ENCODE assay signal across 11 mouse cellular contexts in the genomic region with DNA sequence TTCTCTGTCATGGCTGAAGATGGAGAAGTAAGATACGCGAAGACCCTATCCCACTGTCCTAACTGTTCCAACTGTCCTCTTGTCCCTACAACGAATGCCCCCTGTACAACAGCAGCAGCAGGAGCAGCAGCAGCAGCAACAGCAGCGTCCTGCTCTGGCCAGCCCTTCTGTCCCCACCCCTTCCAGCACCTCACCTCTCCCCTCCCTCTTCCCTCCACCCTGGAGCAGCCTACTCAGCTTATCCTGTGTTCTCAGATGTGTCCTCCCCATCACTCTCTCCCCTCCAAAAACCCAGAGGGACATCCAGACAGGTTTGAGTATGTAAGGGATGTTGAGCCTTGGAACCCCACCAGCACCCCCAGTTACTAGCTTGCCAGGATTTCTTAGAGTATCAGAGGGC. TPM values are rescaled to one million over a fixed set of nuclear protein-coding genes. Genes with fewer than 3 reads are reported as not detected.
A peak's percentile ranks its signal among the peaks of the same experiment; 100 is the strongest.
DNase-seq lines count a peak whose midpoint lies in the region; ATAC-seq and TF ChIP-seq lines count a peak whose summit lies in the region.
"Had no signal": no experiment of that assay in that cellular context is flagged by ENCODE, and none has a peak within 500 bp of the region (broad histone marks: within the 10 kb centered on the region; RNA-seq: fewer than 3 reads in every experiment).

Gene Cnmd (minus strand): TSS at position 170 of the 400 bp plus-strand sequence.

- 52% methylated on average over 4 of the region's 4 CpGs for WGBS in heart, embryonic 12.5 days
- 59% methylated on average over 4 of the region's 4 CpGs for WGBS in heart, adult 2 months
- whole genome bisulfite sequencing in liver, embryonic 14.5 days (ENCODE audit: insufficient replicate concordance): 54% methylated on average over 4 of the region's 4 CpGs

- no peaks in the 10 kb centered on the region for H3K79me2 ChIP-seq in heart, adult 2 months (replicated peaks; ENCODE audit: control insufficient read depth, insufficient read depth, low read length)

- H3K4me2 ChIP-seq in heart, embryonic 12.5 days: peak within 1 kb of the TSS; percentile 68
- peak within 1 kb of the TSS; percentile 25; the same call in 1 of the 2 replicates for H3K4me2 ChIP-seq in liver, embryonic 14.5 days (ENCODE audit: low read depth)

- H3K36me3 ChIP-seq in heart, embryonic 12.5 days: no peaks in the 10 kb centered on the region
- no peaks in the 10 kb centered on the region for H3K36me3 ChIP-seq in heart, adult 2 months (ENCODE audit: control insufficient read depth, insufficient read depth, low read length)
- no peaks in the 10 kb centered on the region for H3K36me3 ChIP-seq in liver, embryonic 14.5 days (replicated peaks; ENCODE audit: control insufficient read depth, insufficient read depth, low read depth)

- no peaks in the 10 kb centered on the region for H3K9me3 ChIP-seq in heart, embryonic 12.5 days (replicated peaks)
- no peaks in the 10 kb centered on the region for H3K9me3 ChIP-seq in liver, embryonic 14.5 days (ENCODE audit: control insufficient read depth, low read length)

- TF ChIP-seq POLR2A in heart, adult 2 months (IDR thresholded peaks at IDR 0.05; ENCODE audit: insufficient read depth, low read depth, low read length): no peak

- intact Hi-C loops in heart, adult 2 months (cut with DNase I): no loop called here
- intact Hi-C loops in left cerebral cortex, postnatal 14 days (cut with DNase I): no loop called here

- TF ChIP-seq EP300 in heart, adult 2 months (IDR thresholded peaks at IDR 0.05; ENCODE audit: insufficient read depth, low read depth, low read length): no peak
- no peak for TF ChIP-seq EP300 in liver, embryonic 14.5 days (IDR thresholded peaks at IDR 0.05; ENCODE audit: low read depth)

- H3K9ac ChIP-seq in heart, embryonic 12.5 days: no peak within 1 kb of the TSS
- H3K9ac ChIP-seq in heart, adult 2 months (ENCODE audit: low read depth, low read length): no peak within 1 kb of the TSS
- H3K9ac ChIP-seq in liver, embryonic 14.5 days (replicated peaks): no peak within 1 kb of the TSS

- H3K27ac ChIP-seq in heart, embryonic 12.5 days (ENCODE audit: poor library complexity, severe bottlenecking): no peak within 1 kb of the TSS
- H3K27ac ChIP-seq in heart, adult 2 months: no peak within 1 kb of the TSS
- H3K27ac ChIP-seq in liver, embryonic 14.5 days: no peak within 1 kb of the TSS

- no peak for DNase-seq in heart, adult 2 months
- no peak for DNase-seq in thymus, postnatal 0 days (ENCODE audit: low spot score)
- DNase-seq in thymus, postnatal 4 days: no peak
- no peak for DNase-seq in liver, embryonic 14.5 days (ENCODE audit: low read depth in 3 of 3, low spot score in 3 of 3)
- no peak for DNase-seq in left cerebral cortex, postnatal 14 days (ENCODE audit: low spot score in 2 of 2)
- DNase-seq in spleen, postnatal 36 days (ENCODE audit: low spot score in 2 of 2): no peak

- no peak for TF ChIP-seq CTCF in heart, adult 2 months (IDR thresholded peaks at IDR 0.05)
- no peak for TF ChIP-seq CTCF in liver, embryonic 14.5 days (IDR thresholded peaks at IDR 0.05; ENCODE audit: low read depth)

- H3K27me3 ChIP-seq in heart, embryonic 12.5 days (replicated peaks): peaks cover 16% of the 10 kb centered on the region
- no peaks in the 10 kb centered on the region for H3K27me3 ChIP-seq in heart, adult 2 months (ENCODE audit: control insufficient read depth, insufficient read depth, low read length)
- no peaks in the 10 kb centered on the region for H3K27me3 ChIP-seq in liver, embryonic 14.5 days (ENCODE audit: control insufficient read depth, insufficient read depth, low read length)

- 0 out of 2 replicates have a peak, but pooled peaks have one; percentile 6 for ATAC-seq in heart, embryonic 12.5 days (ENCODE audit: insufficient number of reproducible peaks, low FRiP score)
- ATAC-seq in liver, embryonic 14.5 days (ENCODE audit: insufficient read depth): no peak
- ATAC-seq in monocyte, adult 5-6 weeks (replicated peaks; ENCODE audit: insufficient number of reproducible peaks, low FRiP score, low TSS enrichment, poor library complexity, severe bottlenecking): no peak

- H3K4me3 ChIP-seq in heart, embryonic 12.5 days: peak within 1 kb of the TSS; percentile 35
- no peak within 1 kb of the TSS for H3K4me3 ChIP-seq in heart, adult 2 months
- no peak within 1 kb of the TSS for H3K4me3 ChIP-seq in liver, embryonic 14.5 days (ENCODE audit: insufficient read depth in 1 of 2, low read depth in 2 of 2, low read length in 2 of 2)

- peaks cover 4% of the 10 kb centered on the region for H3K4me1 ChIP-seq in heart, embryonic 12.5 days (replicated peaks)
- H3K4me1 ChIP-seq in heart, adult 2 months (ENCODE audit: control insufficient read depth, insufficient read depth, low read length): no peaks in the 10 kb centered on the region; the same call in 1 of the 2 replicates
- no peaks in the 10 kb centered on the region for H3K4me1 ChIP-seq in liver, embryonic 14.5 days (replicated peaks; ENCODE audit: control insufficient read depth in 2 of 2, insufficient read depth in 2 of 2, low read length in 1 of 2)

RNA-seq across cellular contexts. Expression of gene Cnmd, which starts in this region (rescaled TPM):
- 0.85 and 1.3 TPM in 2 replicates for polyA plus RNA-seq in heart, embryonic 12.5 days (2016; fragmentation: Nextera tagmentation; extraction: Ambion mirVana)
- total RNA-seq in heart, adult 2 months (2021): 1 to 10 TPM; 2.0 to 3.9 TPM
- polyA plus RNA-seq in heart, adult 2 months (2012; rRNA removed): 0.47 and 1.5 TPM in 2 replicates
- 11.1 and 13.5 TPM in 2 replicates for polyA plus RNA-seq in thymus, postnatal 0 days (2015; fragmentation: Nextera tagmentation; extraction: Ambion mirVana)
- polyA plus RNA-seq in liver, embryonic 14.5 days (2012; rRNA removed): 0.06 TPM in 1 of 2 replicates, not detected in the other
- polyA plus RNA-seq in liver, embryonic 14.5 days (2014; fragmentation: Nextera tagmentation; extraction: Ambion mirVana): not detected in 2 replicates
- total RNA-seq in left cerebral cortex, postnatal 14 days (2021): 1 to 10 TPM; 1.1 to 1.2 TPM
- not detected in 3 replicates for total RNA-seq in monocyte, adult 5-6 weeks (2017)
- total RNA-seq: granulocyte monocyte progenitor cell, adult 5-6 weeks; neutrophil, adult 5-6 weeks had no signal
- polyA plus RNA-seq: C2C12 had no signal
